Mouse (Mus musculus): ENCODE results near the gene Sgf29. TPM values are rescaled to one million over a fixed set of nuclear protein-coding genes. Genes with fewer than 3 reads are reported as not detected.

Gene Sgf29
- polyA plus RNA-seq, 1 experiment: 69.1 TPM

DNA sequence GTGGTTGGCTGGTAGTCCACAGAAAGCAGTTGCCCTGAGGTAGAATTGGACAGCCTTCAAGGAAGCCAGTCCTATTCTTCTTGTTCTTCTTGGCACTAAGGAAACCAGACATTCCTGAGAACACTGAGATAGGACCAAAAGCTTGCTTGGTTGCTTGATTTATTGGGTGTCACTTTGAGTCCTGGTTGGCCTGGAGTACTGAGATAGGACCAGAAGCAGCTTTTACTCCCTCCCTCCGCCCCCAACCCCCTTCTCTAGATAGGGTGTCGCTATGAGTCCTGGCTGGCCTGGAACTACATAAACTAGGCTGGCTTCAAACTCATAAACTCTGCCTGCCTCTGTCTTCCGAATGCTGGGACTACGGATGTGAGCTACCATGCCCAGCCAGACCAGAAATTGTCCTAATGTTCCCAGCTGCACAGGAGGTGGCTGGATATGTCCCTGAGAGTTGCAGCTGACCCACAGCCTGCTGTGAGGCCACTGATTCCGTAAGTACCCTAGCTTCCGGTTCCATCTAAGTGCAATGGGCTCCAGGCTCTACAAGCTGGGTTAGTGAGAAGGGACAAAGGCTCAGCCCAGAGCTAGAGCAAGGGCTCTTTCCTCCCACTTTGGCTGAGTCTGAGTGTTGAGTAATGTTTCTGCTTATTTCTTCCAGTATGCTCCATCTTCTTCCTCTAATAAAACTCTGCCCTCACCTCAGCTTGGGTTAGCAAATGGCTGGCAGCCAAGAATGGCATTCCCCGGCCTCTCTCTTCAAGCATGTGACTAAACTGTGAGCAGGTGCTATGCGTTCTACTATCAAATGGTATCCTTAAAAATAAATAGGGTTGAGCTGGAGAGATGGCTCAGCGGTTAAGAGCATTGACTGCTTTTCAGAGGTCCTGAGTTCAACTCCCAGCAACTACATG, 27.4 kb upstream of the Sgf29 start:
- Histone ChIP-seq H3K4me1 (peaks cover 83% of the 10 kb centered on the region), H3K9me3 (no peaks in the 10 kb centered on the region), H3K4me3 (replicated peaks) (peak overlapping the region; percentile 91), H3K27me3 (replicated peaks) (no peaks in the 10 kb centered on the region), H3K36me3 (replicated peaks; ENCODE audit: low read length) (peaks cover 35% of the 10 kb centered on the region)
- TF ChIP-seq GATA1 (IDR thresholded peaks at IDR 0.05; ENCODE audit: borderline replicate concordance, low read length) (peak; percentile 27; the same call in 1 of the 3 replicates), FLI1 (IDR thresholded peaks at IDR 0.05; ENCODE audit: low read length) (0 out of 2 replicates have a peak, but pooled peaks have one; percentile 13)

DNA sequence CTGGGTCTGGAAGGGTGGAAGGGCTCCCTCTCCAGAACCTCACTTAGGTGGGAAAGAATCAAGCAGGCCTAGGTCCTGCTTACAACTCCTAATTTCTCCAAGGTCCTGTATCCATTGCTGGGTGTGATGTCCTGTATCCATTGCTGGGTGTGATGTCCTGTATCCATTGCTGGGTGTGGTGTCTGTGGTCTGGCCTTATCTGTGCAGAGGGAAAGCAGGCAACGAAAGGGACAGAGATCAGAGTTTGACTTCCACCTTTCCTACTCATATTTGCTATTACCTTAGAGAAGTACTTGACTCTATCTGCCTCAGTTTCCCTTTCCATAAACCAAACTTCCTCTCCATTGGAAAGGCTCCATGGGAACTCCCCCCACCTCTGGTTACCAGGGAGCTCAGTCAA, 25.7 kb upstream of the Sgf29 start:
- Histone ChIP-seq H3K4me3 (replicated peaks) (peak overlapping the region; percentile 91), H3K4me1 (peaks cover 96% of the 10 kb centered on the region), H3K27me3 (replicated peaks) (no peaks in the 10 kb centered on the region), H3K9me3 (no peaks in the 10 kb centered on the region), H3K36me3 (replicated peaks; ENCODE audit: low read length) (peaks cover 49% of the 10 kb centered on the region)
- TF ChIP-seq FLI1 (IDR thresholded peaks at IDR 0.05; ENCODE audit: low read length) (no peak), GATA1 (IDR thresholded peaks at IDR 0.05; ENCODE audit: borderline replicate concordance, low read length) (no peak)

GRCm38 (mm10) chr7:126624774-126625173, 24.3 kb upstream of the Sgf29 start:
- no peaks in the 10 kb centered on the region for H3K27me3 ChIP-seq (replicated peaks)
- H3K36me3 ChIP-seq (replicated peaks; ENCODE audit: low read length): peaks cover 51% of the 10 kb centered on the region
- peak overlapping the region; percentile 90 for H3K4me3 ChIP-seq (replicated peaks)
- peaks cover 100% of the 10 kb centered on the region for H3K4me1 ChIP-seq
- no peaks in the 10 kb centered on the region for H3K9me3 ChIP-seq
- no peak for TF ChIP-seq GATA1 (IDR thresholded peaks at IDR 0.05; ENCODE audit: borderline replicate concordance, low read length)
- TF ChIP-seq FLI1 (IDR thresholded peaks at IDR 0.05; ENCODE audit: low read length): no peak

GRCm38 (mm10) chr7:126625369-126625768, 23.7 kb upstream of the Sgf29 start:
- peak overlapping the region; percentile 90 for H3K4me3 ChIP-seq (replicated peaks)
- peaks cover 97% of the 10 kb centered on the region for H3K4me1 ChIP-seq
- TF ChIP-seq GATA1 (IDR thresholded peaks at IDR 0.05; ENCODE audit: borderline replicate concordance, low read length): no peak
- TF ChIP-seq FLI1 (IDR thresholded peaks at IDR 0.05; ENCODE audit: low read length): no peak
- H3K36me3 ChIP-seq (replicated peaks; ENCODE audit: low read length): peaks cover 51% of the 10 kb centered on the region
- no peaks in the 10 kb centered on the region for H3K9me3 ChIP-seq
- no peaks in the 10 kb centered on the region for H3K27me3 ChIP-seq (replicated peaks)

- Histone ChIP-seq H3K9me3 (no peaks in the 10 kb centered on the region), H3K27me3 (replicated peaks) (no peaks in the 10 kb centered on the region), H3K4me1 (peaks cover 97% of the 10 kb centered on the region), H3K36me3 (replicated peaks; ENCODE audit: low read length) (peaks cover 50% of the 10 kb centered on the region), H3K4me3 (replicated peaks) (peak overlapping the region; percentile 90)
- no peak for TF ChIP-seq GATA1 (IDR thresholded peaks at IDR 0.05; ENCODE audit: borderline replicate concordance, low read length)
- no peak for TF ChIP-seq FLI1 (IDR thresholded peaks at IDR 0.05; ENCODE audit: low read length)
Observed at GRCm38 (mm10) chr7:126625807-126626600, 23.1 kb upstream of the Sgf29 start.

DNA sequence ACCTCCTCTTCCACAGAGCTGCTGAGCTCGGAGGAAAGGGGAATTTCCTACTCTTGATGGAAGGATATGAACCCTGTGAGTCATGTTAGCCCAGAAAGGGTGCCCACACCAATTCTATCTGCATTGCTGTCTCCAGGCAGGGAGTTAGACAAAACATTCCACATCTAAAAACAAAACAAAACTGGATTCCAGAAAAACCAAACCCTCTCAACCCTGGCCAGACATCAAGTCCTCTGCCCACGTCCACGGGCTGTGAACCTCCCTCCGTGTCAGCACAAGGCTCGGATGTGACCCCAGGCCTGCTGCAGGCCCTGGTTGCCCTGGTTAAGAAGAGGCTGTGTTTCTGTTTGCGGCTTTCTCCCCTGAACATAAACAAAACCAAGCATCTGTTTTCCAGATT, 21.0 kb upstream of the Sgf29 start:
- H3K36me3 ChIP-seq (replicated peaks; ENCODE audit: low read length): peaks cover 57% of the 10 kb centered on the region
- H3K4me1 ChIP-seq: peaks cover 97% of the 10 kb centered on the region
- no peak for TF ChIP-seq FLI1 (IDR thresholded peaks at IDR 0.05; ENCODE audit: low read length)

DNA sequence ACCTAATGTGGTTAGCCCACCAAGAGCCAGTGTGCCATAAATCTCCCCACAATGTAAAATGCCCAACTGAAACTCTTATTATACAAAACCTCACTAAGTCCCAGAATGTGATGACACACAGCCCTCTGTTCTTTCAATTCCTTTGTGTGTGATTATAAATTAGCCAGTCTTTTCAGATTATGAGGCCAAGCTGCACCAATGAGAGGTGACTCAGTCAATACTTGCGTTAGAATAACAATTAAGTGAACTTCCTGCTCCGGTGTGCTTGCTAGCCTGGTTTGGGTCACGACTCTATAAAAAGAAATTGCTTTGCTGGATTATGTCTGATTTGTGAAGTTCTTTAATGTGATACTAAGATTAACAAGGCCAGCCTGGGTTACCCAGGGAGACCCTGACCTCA, 19.2 kb upstream of the Sgf29 start:
- Histone ChIP-seq H3K4me3 (replicated peaks) (no peak overlapping the region), H3K36me3 (replicated peaks; ENCODE audit: low read length) (peaks cover 59% of the 10 kb centered on the region), H3K4me1 (peaks cover 97% of the 10 kb centered on the region), H3K9me3 (no peaks in the 10 kb centered on the region), H3K27me3 (replicated peaks) (no peaks in the 10 kb centered on the region)
- TF ChIP-seq GATA1 (IDR thresholded peaks at IDR 0.05; ENCODE audit: borderline replicate concordance, low read length) (no peak), FLI1 (IDR thresholded peaks at IDR 0.05; ENCODE audit: low read length) (no peak)

More for the DNA sequence above, 21.0 kb upstream of the Sgf29 start:
- Histone ChIP-seq H3K27me3 (replicated peaks) (no peaks in the 10 kb centered on the region), H3K9me3 (no peaks in the 10 kb centered on the region), H3K4me3 (replicated peaks) (peak overlapping the region; percentile 50)

DNA sequence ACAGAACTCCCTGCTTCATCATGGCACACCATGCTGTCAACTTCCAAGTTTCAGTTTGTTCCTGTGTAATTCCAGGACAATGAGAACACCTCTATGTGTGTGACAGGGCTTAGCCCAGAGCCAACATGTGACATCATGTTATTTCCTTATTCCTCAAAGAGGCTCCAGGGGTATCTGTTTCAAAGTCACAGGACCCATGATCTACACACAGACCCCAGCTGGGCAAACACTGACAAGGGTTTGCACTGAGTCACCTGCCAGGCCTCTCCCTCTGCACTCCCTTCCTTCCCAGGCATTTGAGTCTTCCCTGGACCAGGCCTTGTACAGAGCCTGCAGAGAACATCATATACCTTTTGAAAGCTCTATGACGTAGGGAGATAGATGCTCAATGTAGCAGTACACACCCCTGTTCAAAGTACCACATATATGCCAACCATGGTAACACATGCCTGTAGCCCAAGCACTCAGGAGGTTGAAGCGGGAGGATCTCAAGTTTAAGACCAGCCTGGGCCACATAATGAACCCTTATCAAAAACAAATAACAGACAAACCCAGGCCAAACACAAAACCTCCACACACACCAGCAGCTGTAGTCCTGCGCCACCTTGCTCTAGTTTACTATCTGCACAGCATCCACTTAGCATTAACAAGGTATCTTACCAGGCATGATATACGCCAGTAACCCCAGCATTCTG, 18.1 kb upstream of the Sgf29 start, which contains the start of gene Nupr1:
Gene Nupr1 (minus strand): TSS at position 38 of the 695 bp plus-strand sequence.
- TF ChIP-seq FLI1 (IDR thresholded peaks at IDR 0.05; ENCODE audit: low read length): no peak
- TF ChIP-seq GATA1 (IDR thresholded peaks at IDR 0.05; ENCODE audit: borderline replicate concordance, low read length): no peak
- peaks cover 61% of the 10 kb centered on the region for H3K36me3 ChIP-seq (replicated peaks; ENCODE audit: low read length)
- H3K4me1 ChIP-seq: peaks cover 97% of the 10 kb centered on the region
- no peaks in the 10 kb centered on the region for H3K27me3 ChIP-seq (replicated peaks)
- no peaks in the 10 kb centered on the region for H3K9me3 ChIP-seq
- H3K4me3 ChIP-seq (replicated peaks): no peak within 1 kb of the TSS

DNA sequence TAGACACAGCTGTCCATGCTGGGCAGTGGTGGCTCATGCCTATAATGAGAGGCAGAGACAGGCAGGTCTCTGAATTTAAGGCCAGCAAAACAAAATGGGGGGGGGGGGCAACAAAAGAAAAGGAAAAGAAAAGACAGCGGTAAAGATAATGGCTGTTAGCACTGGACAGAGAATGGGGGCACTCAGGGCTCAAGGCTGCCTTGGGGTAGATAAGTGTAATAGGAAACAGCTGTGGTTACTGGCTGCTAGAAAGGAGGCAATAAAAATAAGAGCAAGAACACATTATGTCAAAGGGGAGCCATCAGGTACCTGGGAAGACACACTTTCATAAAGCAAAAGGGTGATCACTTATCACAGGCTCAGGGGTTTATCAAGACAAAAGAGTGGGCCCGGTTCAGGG, 16.6 kb upstream of the Sgf29 start:
- Histone ChIP-seq H3K9me3 (no peaks in the 10 kb centered on the region), H3K4me3 (replicated peaks) (peak overlapping the region; percentile 0), H3K4me1 (peaks cover 91% of the 10 kb centered on the region), H3K36me3 (replicated peaks; ENCODE audit: low read length) (peaks cover 62% of the 10 kb centered on the region), H3K27me3 (replicated peaks) (no peaks in the 10 kb centered on the region)
- TF ChIP-seq FLI1 (IDR thresholded peaks at IDR 0.05; ENCODE audit: low read length) (no peak), GATA1 (IDR thresholded peaks at IDR 0.05; ENCODE audit: borderline replicate concordance, low read length) (0 out of 3 replicates have a peak, but pooled peaks have one; percentile 39)
